21 mouse cellular contexts compared by ENCODE assay signal in the genomic region with DNA sequence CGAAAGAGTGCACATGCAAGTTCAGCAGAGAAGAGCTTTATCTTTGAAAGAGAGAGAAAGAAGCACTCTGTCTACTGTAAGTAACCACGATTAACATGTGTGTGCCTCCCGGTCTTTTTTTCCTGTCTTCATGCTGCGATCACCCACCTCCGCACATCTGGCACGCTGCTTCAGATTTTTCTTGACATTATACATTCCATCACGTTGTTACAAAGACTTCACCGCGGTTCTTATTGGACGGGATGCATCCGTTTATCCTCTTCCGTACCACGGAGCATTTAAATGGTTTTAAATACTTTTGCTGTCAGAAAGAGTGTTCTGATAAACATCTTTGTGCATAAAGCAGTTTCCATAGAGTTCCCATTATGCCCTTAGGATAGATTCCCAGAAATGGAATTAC.
"Had no signal": no experiment of that assay in that cellular context is flagged by ENCODE, and none has a peak within 500 bp of the region (broad histone marks: within the 10 kb centered on the region; RNA-seq: fewer than 3 reads in every experiment).

No protein-coding gene starts in this region.

- H3K4me1 ChIP-seq: liver, embryonic 15.5 days; neural tube, embryonic 12.5 days had no signal

- ATAC-seq: liver, embryonic 12.5 days; lung, postnatal 0 days; midbrain, embryonic 15.5 days had no signal

- H3K36me3 ChIP-seq: limb, embryonic 12.5 days; liver, embryonic 12.5 days; liver, embryonic 15.5 days; midbrain, embryonic 12.5 days; midbrain, embryonic 15.5 days; neural tube, embryonic 12.5 days; neural tube, embryonic 15.5 days had no signal

- H3K9ac ChIP-seq: limb, embryonic 12.5 days; liver, embryonic 12.5 days; liver, embryonic 15.5 days; midbrain, embryonic 12.5 days; midbrain, embryonic 15.5 days; neural tube, embryonic 12.5 days; neural tube, embryonic 15.5 days had no signal

- DNase-seq: kidney, adult 18-20 months; kidney, adult 9 months; kidney, postnatal 25 days; layer of hippocampus, adult 9-11 months; liver; lung, adult 18-20 months; right cerebral cortex, adult 18-20 months; right cerebral cortex, postnatal 14 days; spleen, adult 18-20 months; thymus, adult 2 months; thymus, postnatal 25 days had no signal

- H3K27ac ChIP-seq: layer of hippocampus, adult 2 months; left cerebral cortex, adult 2 months; limb, embryonic 12.5 days; liver, embryonic 12.5 days; liver, embryonic 15.5 days; midbrain, embryonic 12.5 days; midbrain, embryonic 15.5 days; neural tube, embryonic 12.5 days; neural tube, embryonic 15.5 days had no signal

- H3K9me3 ChIP-seq: limb, embryonic 12.5 days; liver, embryonic 12.5 days; liver, embryonic 15.5 days; midbrain, embryonic 12.5 days; midbrain, embryonic 15.5 days; neural tube, embryonic 12.5 days; neural tube, embryonic 15.5 days had no signal

- H3K4me3 ChIP-seq: layer of hippocampus, adult 2 months; left cerebral cortex, adult 2 months; limb, embryonic 12.5 days; liver, embryonic 12.5 days; liver, embryonic 15.5 days; midbrain, embryonic 12.5 days; midbrain, embryonic 15.5 days; neural tube, embryonic 12.5 days; neural tube, embryonic 15.5 days had no signal

- H3K4me2 ChIP-seq: limb, embryonic 12.5 days; liver, embryonic 12.5 days; liver, embryonic 15.5 days; midbrain, embryonic 12.5 days; midbrain, embryonic 15.5 days; neural tube, embryonic 12.5 days; neural tube, embryonic 15.5 days had no signal

- H3K27me3 ChIP-seq: liver, embryonic 12.5 days; liver, embryonic 15.5 days had no signal
